Mouse (Mus musculus): ENCODE data around the gene Prcp. TPM values are rescaled to one million over a fixed set of nuclear protein-coding genes. Genes with fewer than 3 reads are reported as not detected.
A peak's percentile ranks its signal among the peaks of the same experiment; 100 is the strongest.

Prcp gene
- polyA plus RNA-seq (2015; fragmentation: Nextera tagmentation; extraction: Ambion mirVana), result 16.6 and 17.4 TPM in 2 replicates

- under 1% methylated on average over 53 of the region's 53 CpGs for WGBS
- H3K4me3 ChIP-seq, result peak within 1 kb of the TSS; percentile 86
These were observed at the start of gene Prcp, which contains the start of gene Ddias for GRCm38 (mm10) chr7:92874116-92874675. Prcp (plus strand) TSS chr7:92874470. Ddias (minus strand) TSS chr7:92874247.

GRCm38 (mm10) chr7:92826248-92826647 lies 48.0 kb upstream of the Prcp start:
- H3K9ac ChIP-seq (replicated peaks), result no peak overlapping the region
- H3K4me2 ChIP-seq (replicated peaks), result no peak overlapping the region
- H3K36me3 ChIP-seq, result no peaks in the 10 kb centered on the region
- H3K9me3 ChIP-seq, result no peaks in the 10 kb centered on the region
- H3K4me3 ChIP-seq, result no peak overlapping the region
- no peak overlapping the region for H3K27ac ChIP-seq (replicated peaks)
- no peaks in the 10 kb centered on the region for H3K27me3 ChIP-seq
- no peak for ATAC-seq (replicated peaks)
- WGBS, result 95% methylated on average over 3 of the region's 3 CpGs
- 0 out of 2 replicates have a peak, but pooled peaks cover 3% of the 10 kb centered on the region for H3K4me1 ChIP-seq

More at GRCm38 (mm10) chr7:92874116-92874675, at the start of gene Prcp, which contains the start of gene Ddias:
- no peaks in the 10 kb centered on the region for H3K9me3 ChIP-seq
- no peaks in the 10 kb centered on the region for H3K27me3 ChIP-seq
- peak; percentile 88 for ATAC-seq (replicated peaks)
- peak within 1 kb of the TSS; percentile 98 for H3K27ac ChIP-seq (replicated peaks)
- peaks cover 23% of the 10 kb centered on the region for H3K4me1 ChIP-seq
- H3K4me2 ChIP-seq (replicated peaks), result peak within 1 kb of the TSS; percentile 68
- H3K9ac ChIP-seq (replicated peaks), result peak within 1 kb of the TSS; percentile 83
- H3K36me3 ChIP-seq, result no peaks in the 10 kb centered on the region

- Histone ChIP-seq H3K4me2 (replicated peaks) (no peak overlapping the region), H3K4me1 (no peaks in the 10 kb centered on the region), H3K4me3 (no peak overlapping the region), H3K9me3 (no peaks in the 10 kb centered on the region), H3K9ac (replicated peaks) (no peak overlapping the region), H3K27me3 (no peaks in the 10 kb centered on the region), H3K36me3 (no peaks in the 10 kb centered on the region), H3K27ac (replicated peaks) (no peak overlapping the region)
- WGBS, result 44% methylated on average over 3 of the region's 3 CpGs
- no peak for ATAC-seq (replicated peaks)
These were observed 46.3 kb upstream of the Prcp start for GRCm38 (mm10) chr7:92827981-92828380.

GRCm38 (mm10) chr7:92832395-92832794 lies 41.9 kb upstream of the Prcp start:
- ATAC-seq (replicated peaks), result no peak
- Histone ChIP-seq H3K27ac (replicated peaks) (no peak overlapping the region), H3K4me3 (no peak overlapping the region), H3K36me3 (peaks cover 8% of the 10 kb centered on the region; the same call in 1 of the 2 replicates), H3K9ac (replicated peaks) (no peak overlapping the region), H3K27me3 (no peaks in the 10 kb centered on the region), H3K9me3 (no peaks in the 10 kb centered on the region), H3K4me2 (replicated peaks) (no peak overlapping the region), H3K4me1 (no peaks in the 10 kb centered on the region)
- 90% methylated on average over 6 of the region's 6 CpGs for WGBS

- WGBS, result 88% methylated on average over 2 of the region's 2 CpGs
- Histone ChIP-seq H3K4me3 (no peak overlapping the region), H3K27me3 (no peaks in the 10 kb centered on the region), H3K4me1 (no peaks in the 10 kb centered on the region), H3K9ac (replicated peaks) (no peak overlapping the region), H3K36me3 (peaks cover 8% of the 10 kb centered on the region; the same call in 1 of the 2 replicates), H3K9me3 (no peaks in the 10 kb centered on the region), H3K4me2 (replicated peaks) (no peak overlapping the region), H3K27ac (replicated peaks) (no peak overlapping the region)
- no peak for ATAC-seq (replicated peaks)
These were observed 39.9 kb upstream of the Prcp start for GRCm38 (mm10) chr7:92834391-92834790.

- no peak overlapping the region for H3K4me2 ChIP-seq (replicated peaks)
- H3K4me3 ChIP-seq, result no peak overlapping the region
- peaks cover 8% of the 10 kb centered on the region; the same call in 1 of the 2 replicates for H3K36me3 ChIP-seq
- H3K27ac ChIP-seq (replicated peaks), result no peak overlapping the region
- ATAC-seq (replicated peaks), result no peak
- H3K4me1 ChIP-seq, result no peaks in the 10 kb centered on the region
- no peak overlapping the region for H3K9ac ChIP-seq (replicated peaks)
- H3K27me3 ChIP-seq, result no peaks in the 10 kb centered on the region
- H3K9me3 ChIP-seq, result no peaks in the 10 kb centered on the region
- WGBS, result 84% methylated on average over 3 of the region's 3 CpGs
These were observed 37.8 kb upstream of the Prcp start for GRCm38 (mm10) chr7:92836447-92836846.

GRCm38 (mm10) chr7:92837226-92837625 lies 37.0 kb upstream of the Prcp start:
- ATAC-seq (replicated peaks), result no peak
- peaks cover 8% of the 10 kb centered on the region; the same call in 1 of the 2 replicates for H3K36me3 ChIP-seq
- H3K4me1 ChIP-seq, result no peaks in the 10 kb centered on the region
- no peak overlapping the region for H3K27ac ChIP-seq (replicated peaks)
- WGBS, result 91% methylated on average over 11 of the region's 11 CpGs
- no peaks in the 10 kb centered on the region for H3K9me3 ChIP-seq
- H3K4me2 ChIP-seq (replicated peaks), result no peak overlapping the region
- no peak overlapping the region for H3K9ac ChIP-seq (replicated peaks)
- no peaks in the 10 kb centered on the region for H3K27me3 ChIP-seq
- H3K4me3 ChIP-seq, result no peak overlapping the region

- H3K9me3 ChIP-seq, result no peaks in the 10 kb centered on the region
- H3K36me3 ChIP-seq, result peaks cover 8% of the 10 kb centered on the region; the same call in 1 of the 2 replicates
- no peak overlapping the region for H3K9ac ChIP-seq (replicated peaks)
- H3K4me1 ChIP-seq, result no peaks in the 10 kb centered on the region
- no peak for ATAC-seq (replicated peaks)
- H3K27me3 ChIP-seq, result no peaks in the 10 kb centered on the region
- H3K4me2 ChIP-seq (replicated peaks), result no peak overlapping the region
- WGBS, result 70% methylated on average over 3 of the region's 3 CpGs
- no peak overlapping the region for H3K27ac ChIP-seq (replicated peaks)
- H3K4me3 ChIP-seq, result no peak overlapping the region
These were observed 36.4 kb upstream of the Prcp start for GRCm38 (mm10) chr7:92837907-92838306.

- no peak overlapping the region for H3K9ac ChIP-seq (replicated peaks)
- no peaks in the 10 kb centered on the region for H3K27me3 ChIP-seq
- no peak overlapping the region for H3K27ac ChIP-seq (replicated peaks)
- H3K4me2 ChIP-seq (replicated peaks), result no peak overlapping the region
- no peak overlapping the region for H3K4me3 ChIP-seq
- H3K9me3 ChIP-seq, result no peaks in the 10 kb centered on the region
- WGBS, result 86% methylated on average over 2 of the region's 2 CpGs
- no peak for ATAC-seq (replicated peaks)
- no peaks in the 10 kb centered on the region for H3K4me1 ChIP-seq
- H3K36me3 ChIP-seq, result no peaks in the 10 kb centered on the region
These were observed 32.0 kb upstream of the Prcp start for GRCm38 (mm10) chr7:92842254-92842653.

- Histone ChIP-seq H3K27ac (replicated peaks) (no peak overlapping the region), H3K4me2 (replicated peaks) (no peak overlapping the region), H3K36me3 (no peaks in the 10 kb centered on the region), H3K4me1 (no peaks in the 10 kb centered on the region), H3K9ac (replicated peaks) (no peak overlapping the region), H3K27me3 (no peaks in the 10 kb centered on the region), H3K9me3 (no peaks in the 10 kb centered on the region), H3K4me3 (no peak overlapping the region)
- ATAC-seq (replicated peaks), result no peak
- WGBS, result 90% methylated on average over 3 of the region's 3 CpGs
These were observed 26.0 kb upstream of the Prcp start for GRCm38 (mm10) chr7:92848246-92848645.

GRCm38 (mm10) chr7:92866526-92866925 lies 7.7 kb upstream of the Prcp start:
- H3K9ac ChIP-seq (replicated peaks), result no peak overlapping the region
- H3K4me3 ChIP-seq, result no peak overlapping the region
- no peaks in the 10 kb centered on the region for H3K9me3 ChIP-seq
- no peaks in the 10 kb centered on the region for H3K4me1 ChIP-seq
- WGBS, result 27% methylated on average over 2 of the region's 2 CpGs
- H3K27me3 ChIP-seq, result no peaks in the 10 kb centered on the region
- ATAC-seq (replicated peaks), result no peak
- H3K27ac ChIP-seq (replicated peaks), result no peak overlapping the region
- H3K36me3 ChIP-seq, result peaks cover 2% of the 10 kb centered on the region; the same call in 1 of the 2 replicates
- no peak overlapping the region for H3K4me2 ChIP-seq (replicated peaks)

GRCm38 (mm10) chr7:92870161-92870560 lies 4.1 kb upstream of the Prcp start:
- ATAC-seq (replicated peaks), result no peak
- WGBS, result 71% methylated on average over 3 of the region's 3 CpGs

GRCm38 (mm10) chr7:92871596-92871995 lies 2.7 kb upstream of the Prcp start:
- WGBS, result 95% methylated on average over 4 of the region's 4 CpGs

More at GRCm38 (mm10) chr7:92870161-92870560, 4.1 kb upstream of the Prcp start:
- H3K4me3 ChIP-seq, result no peak overlapping the region
- no peak overlapping the region for H3K9ac ChIP-seq (replicated peaks)
- H3K27ac ChIP-seq (replicated peaks), result no peak overlapping the region
- no peak overlapping the region for H3K4me2 ChIP-seq (replicated peaks)
- no peaks in the 10 kb centered on the region for H3K36me3 ChIP-seq
- no peaks in the 10 kb centered on the region for H3K9me3 ChIP-seq
- H3K4me1 ChIP-seq, result peaks cover 8% of the 10 kb centered on the region
- H3K27me3 ChIP-seq, result no peaks in the 10 kb centered on the region

More at GRCm38 (mm10) chr7:92871596-92871995, 2.7 kb upstream of the Prcp start:
- Histone ChIP-seq H3K9ac (replicated peaks) (no peak overlapping the region), H3K36me3 (no peaks in the 10 kb centered on the region), H3K4me2 (replicated peaks) (no peak overlapping the region), H3K4me3 (no peak overlapping the region), H3K4me1 (peaks cover 20% of the 10 kb centered on the region), H3K27ac (replicated peaks) (no peak overlapping the region), H3K27me3 (no peaks in the 10 kb centered on the region), H3K9me3 (no peaks in the 10 kb centered on the region)
- no peak for ATAC-seq (replicated peaks)
